Mouse (Mus musculus): ENCODE data around the gene Pomp.

Gene Pomp

DNA sequence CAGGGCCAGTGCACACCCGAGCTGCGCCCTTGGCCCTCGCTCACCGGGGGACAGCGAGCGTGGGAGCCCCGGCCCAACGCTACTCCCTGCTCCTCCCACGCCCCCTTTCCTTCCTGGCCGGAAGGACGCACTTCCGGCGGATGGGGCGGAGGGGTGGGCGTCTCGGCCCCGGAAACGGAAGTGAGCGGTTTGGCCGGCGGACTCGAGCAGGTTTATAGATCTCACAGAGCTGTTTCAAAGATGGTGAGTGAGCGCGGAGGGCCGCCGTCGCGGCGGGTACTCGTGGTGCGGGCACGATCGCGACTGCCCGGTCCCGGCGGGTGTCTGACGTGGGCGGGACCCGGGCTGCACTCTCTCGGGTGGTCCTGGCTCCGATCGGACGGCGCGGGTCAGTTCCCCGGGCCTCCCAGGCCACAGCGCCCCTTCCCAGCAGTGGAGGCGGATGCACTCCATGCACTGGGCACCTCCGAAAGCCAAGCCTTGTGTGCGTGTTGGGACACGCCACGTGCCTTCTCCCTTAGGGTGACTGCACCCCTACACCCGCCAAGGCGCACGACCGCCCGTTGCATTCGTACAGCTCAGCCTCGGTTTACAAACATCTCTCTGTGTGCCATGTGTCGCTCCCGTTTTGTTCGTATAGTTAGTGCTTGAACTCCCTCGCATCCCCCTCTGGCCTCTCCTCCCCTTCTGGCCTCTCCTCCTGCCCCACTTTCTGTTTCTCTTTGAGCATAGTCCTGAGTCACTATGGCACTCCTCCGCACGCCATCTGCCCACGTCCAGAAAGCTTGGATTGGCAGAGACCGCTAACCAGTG, at the start of gene Pomp:
TSS of gene Pomp (plus strand) at position 13 of the 813 bp plus-strand sequence.
- peak; percentile 66 for DNase-seq (ENCODE audit: low read depth, low spot score)

DNA sequence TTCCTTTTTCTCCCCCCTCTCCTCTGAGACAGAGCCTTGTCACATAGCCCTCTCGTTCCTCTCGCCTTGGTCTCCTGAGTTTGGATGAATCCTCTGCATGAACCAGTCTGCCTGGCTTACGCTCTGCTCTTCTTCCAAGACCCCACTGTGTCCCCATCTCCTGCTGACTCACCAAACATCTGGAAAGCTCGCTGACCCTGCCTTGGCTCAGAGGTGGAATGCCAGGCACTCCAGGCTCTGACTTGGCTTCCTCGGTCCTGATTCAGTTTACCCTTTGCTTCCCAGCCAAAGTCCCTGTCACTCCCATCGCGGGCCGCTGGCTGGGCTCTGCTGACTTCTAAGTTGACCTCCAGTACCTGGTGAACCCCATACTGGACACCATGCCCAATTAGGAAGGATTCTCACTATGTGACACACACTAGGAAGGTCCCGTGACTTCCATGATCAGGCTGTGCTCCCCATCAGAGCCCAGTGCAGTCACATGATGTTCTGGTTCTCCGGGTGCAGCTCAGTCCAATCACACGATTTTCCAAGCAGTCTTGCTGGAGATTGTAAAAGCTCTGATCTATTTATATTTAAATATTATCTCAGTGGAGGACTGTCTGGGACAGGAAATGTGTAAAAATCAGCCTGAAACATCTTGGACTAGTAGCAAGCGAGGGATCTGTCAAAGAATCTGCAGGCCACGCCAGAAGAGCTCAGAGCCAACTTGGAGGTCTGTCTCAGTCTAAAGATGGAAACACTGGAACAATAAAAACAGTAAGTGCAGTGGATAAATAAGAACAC, 47.8 kb upstream of the Pomp start:
- DNase-seq (ENCODE audit: low read depth, low spot score), result no peak

DNA sequence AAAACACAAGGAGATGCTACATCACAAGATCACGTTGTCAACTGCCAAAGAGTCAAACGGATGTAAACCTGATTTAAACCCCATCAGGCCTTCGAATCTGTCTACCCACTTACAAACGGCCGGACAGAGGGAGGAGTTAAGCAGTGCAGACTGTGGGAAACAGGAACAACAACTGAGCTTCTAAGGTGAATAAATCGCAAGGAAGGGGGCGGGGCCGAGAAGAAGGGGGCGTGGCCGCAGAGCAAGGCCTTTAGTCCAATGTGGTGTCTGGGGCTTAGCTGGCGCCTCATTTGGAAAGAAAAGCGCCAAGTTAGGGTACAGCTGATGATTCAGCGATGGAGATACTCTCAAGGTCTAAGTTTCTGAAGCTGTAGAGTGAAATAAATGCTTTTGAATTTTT, 45.3 kb upstream of the Pomp start:
- DNase-seq (ENCODE audit: low read depth, low spot score), result no peak

DNA sequence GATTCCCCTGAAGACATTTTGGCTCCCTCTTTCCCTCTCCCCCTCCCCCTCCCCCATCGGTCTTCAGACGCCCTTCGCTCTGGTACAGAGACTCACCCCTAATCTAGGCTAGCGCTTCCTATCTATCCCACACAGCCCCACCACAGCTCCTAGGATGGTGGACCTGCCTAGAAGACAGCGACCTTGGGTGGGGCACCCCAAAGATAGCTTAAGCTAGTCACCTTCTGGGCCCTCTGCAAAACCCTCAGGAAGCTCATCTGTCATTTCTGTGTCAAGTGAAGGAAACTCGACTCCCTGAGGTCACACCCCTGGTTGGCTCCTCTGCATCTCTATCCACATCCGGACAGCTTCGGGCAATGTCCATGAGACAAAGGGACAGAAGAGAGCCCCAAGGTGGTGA, 44.7 kb upstream of the Pomp start:
- no peak for DNase-seq (ENCODE audit: low read depth, low spot score)

DNA sequence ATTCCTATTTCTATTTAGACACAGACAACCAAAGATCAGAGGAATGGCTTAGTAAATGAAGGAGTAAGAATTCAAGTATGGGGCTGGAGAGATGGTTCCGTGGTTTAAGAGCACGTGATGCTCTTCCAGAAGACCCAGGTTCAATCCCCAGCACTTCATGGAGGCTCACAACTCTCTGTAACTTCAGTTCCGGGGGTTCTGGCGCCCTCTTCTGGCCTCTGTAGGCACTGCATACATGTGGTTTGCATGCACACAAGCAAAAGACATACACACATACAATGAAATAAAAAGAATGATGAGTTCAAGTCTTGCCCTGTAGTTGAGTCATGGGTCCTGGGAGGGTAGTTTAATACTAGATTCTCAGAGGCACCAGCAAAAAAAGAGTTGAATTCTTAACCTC, 43.8 kb upstream of the Pomp start:
- DNase-seq (ENCODE audit: low read depth, low spot score), result no peak

DNA sequence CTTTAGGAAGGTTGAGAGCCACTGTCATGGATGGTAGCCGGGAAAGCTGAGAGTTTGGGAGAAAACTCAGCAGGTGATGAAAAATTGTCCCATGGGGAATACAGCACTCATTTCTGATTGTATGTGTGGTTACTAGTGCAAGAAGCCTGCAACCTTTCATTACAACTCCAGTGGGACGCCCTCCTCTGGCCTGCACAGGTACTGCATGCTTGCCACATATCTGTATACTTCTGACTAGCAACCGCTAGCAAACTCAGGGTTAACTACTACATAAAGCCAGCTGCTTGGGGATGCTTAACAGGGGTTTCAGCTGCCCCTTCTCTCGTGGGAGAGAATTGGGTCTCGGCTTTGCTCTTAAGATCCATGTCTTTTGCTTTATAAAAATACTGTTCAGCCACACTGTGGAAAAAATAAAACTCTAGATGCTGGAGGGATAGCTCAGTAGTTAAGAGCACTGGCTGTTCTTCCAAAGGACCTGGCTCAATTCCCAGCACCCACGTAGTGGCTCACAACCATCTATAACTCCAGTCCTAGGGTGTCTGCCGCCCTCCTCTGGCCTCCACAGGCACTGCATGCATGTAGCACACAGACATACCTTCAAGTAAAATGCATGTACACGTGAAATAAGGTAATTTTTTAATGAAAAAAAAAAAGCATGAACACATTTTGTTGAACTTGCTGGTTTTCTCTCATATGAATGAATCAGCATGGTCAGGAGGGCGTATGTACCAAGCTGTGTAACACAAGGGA, 42.3 kb upstream of the Pomp start:
- DNase-seq (ENCODE audit: low read depth, low spot score), result no peak

DNA sequence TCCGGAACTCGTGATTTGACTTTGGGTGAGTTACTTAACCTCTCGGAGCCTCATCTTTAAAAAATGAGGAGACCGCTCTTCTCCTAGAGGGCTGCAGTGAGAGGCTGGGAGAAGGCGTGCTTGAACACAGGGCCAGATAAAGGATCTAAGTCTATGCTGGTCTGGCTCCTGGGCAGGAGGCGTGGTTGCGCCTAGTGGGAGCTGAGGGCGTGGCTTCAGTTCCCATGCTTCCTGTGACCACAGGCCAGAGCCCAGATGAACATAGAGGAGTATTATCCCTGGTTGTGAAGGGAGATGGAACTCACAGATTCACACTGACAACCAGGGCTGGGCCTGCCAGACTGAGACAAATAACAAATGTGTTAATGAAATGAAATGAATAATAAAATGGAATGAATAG, 41.4 kb upstream of the Pomp start:
- no peak for DNase-seq (ENCODE audit: low read depth, low spot score)

DNA sequence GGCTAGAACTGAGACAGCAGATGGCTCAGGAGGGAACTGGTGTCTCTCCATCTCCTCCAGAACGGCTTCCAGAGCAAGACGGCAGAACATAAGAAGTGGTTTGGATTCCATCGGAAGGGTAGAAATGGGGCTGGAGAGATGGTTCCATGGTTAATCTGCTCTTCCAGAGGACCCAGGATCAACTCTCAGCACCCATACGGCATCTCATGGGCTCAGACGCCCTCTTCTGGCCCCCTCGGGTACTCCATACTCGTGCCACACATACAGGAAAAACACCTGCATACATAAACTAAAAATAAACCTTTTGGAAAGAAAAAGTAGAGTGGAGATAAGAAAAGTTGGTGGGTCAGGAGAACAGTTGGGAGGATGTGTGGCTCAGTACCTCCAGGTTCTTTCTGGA, 40.4 kb upstream of the Pomp start:
- no peak for DNase-seq (ENCODE audit: low read depth, low spot score)

DNA sequence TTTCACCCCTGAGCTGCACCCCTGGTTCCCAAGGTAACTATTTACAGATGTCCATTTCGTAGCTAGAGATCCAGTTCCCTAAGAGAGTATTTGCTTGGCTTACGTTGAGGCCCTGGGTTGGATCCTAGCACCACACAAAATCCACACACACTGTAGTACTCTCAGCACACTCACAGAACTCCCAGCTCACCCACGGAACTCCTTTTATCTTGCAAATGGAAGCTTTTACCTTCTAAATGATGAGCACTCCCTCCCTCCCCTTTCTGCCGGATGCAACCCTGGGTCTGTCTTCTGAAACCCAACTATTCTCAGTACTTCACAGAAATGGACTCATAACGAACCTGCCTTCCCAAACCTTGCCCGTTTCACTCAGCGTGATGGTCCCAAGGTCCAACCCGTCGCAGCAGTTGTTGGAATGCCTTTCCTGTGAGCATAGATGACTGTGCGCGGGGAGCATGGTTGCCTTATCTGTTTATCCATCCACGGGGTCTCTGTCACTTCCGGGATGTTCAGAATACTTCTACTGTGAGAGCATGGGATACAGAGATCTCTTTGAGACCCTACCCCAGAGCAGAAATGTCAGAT, 36.1 kb upstream of the Pomp start:
- no peak for DNase-seq (ENCODE audit: low read depth, low spot score)

DNA sequence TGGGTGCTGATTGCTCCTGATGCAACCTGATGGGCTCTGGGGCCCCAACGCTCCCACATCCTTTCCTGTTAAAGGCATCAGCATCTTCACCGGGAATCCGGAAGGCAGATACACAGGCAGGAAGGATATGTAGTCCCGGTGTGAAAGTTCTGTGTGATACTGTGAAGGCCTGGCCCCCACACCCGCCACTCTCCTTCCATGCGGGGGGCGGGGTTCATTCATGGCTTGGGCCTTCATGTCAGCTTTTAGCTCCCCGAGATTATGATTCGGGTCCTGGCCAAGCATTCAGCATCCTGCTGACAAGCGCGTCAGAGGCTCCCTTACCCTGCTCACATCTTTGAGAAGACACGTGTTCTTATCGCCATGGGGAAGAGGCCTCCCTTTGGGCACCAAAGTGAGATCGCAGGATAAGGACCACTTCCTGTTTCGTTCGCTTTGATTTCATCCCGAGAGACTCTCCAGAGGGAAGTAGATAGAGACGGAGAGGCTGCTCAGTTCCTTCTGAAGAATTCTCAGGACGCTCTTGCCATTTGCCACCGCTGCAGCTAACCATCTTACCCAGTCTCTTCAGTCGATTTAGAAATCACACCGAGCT, 34.8 kb upstream of the Pomp start:
- no peak for DNase-seq (ENCODE audit: low read depth, low spot score)

DNA sequence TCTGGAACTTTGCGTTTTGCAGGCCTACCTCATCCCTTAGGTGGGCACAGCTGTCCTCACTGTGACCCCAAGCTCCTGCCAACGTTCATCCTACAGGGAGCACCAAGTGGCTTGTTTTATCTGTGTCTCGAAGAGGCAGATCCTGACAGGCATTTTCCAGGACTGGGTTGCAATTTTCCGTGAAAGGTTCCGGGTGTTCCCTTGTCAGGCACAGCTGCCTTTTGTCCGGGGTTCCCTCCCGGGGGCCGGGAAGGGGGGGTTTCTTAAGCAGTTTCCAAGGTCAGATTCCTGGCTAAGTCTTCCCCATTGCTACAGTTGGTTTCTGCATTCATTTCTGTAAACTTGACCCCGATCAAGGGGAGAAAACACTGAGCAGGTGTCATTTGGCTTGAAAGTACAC, 34.2 kb upstream of the Pomp start:
- no peak for DNase-seq (ENCODE audit: low read depth, low spot score)

DNA sequence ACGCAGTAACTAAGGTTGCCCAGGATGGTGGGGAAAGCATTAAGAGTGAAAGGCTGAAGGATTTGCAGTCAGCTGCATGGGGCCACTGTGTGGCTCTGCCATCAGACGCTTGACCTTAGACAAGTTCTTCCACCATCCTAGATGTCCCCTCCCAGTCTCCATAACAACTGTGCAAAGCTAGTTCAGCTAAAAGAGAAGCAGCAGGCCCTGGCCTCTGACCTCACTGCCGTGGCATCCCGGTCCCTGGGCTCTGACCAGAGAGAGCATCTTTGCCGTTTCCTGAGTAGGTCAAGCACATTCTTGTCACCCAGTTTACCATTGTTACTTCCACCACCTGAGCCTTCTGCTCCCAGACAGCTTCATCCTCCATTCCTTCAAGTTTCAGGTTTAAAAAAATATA, 33.7 kb upstream of the Pomp start:
- DNase-seq (ENCODE audit: low read depth, low spot score), result no peak

DNA sequence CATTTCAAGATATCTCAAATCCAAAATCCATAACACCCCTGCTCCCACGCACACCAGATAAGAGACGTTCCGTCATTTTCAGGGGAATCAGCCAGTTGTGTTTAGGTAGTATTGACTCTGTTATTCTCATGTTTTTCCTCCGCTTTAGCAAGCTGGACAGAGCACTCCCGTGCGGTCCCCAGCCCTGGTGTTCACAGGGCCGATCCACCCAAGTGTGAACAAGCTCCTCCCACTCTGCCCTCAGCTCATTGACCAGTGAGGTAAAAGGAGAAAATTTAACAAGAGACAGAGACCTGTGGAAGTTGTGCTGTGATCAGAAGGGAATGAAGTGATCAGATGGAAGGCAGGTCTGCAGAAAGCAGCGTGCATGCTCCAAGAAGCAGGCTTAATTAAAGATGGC, 31.4 kb upstream of the Pomp start:
- no peak for DNase-seq (ENCODE audit: low read depth, low spot score)

DNA sequence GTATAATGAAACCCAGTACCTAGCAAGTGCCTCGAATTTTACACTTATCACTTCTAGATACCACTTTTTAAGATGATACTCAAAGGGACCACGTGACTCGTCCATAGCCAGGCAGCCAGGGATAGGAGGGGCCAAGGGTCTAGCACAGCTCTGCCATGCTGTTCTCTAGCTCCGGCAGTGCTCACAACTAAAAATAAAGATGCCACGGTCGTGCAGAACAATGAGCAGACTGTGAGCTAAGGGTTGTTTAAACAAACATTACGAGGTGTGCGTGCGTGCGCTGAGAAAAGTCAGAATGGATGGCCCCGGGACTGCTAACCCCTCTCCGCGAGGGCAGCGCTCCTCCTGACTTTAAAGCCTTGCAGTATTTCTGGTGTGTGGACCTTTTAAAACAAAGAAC, 27.4 kb upstream of the Pomp start:
- DNase-seq (ENCODE audit: low read depth, low spot score), result no peak

DNA sequence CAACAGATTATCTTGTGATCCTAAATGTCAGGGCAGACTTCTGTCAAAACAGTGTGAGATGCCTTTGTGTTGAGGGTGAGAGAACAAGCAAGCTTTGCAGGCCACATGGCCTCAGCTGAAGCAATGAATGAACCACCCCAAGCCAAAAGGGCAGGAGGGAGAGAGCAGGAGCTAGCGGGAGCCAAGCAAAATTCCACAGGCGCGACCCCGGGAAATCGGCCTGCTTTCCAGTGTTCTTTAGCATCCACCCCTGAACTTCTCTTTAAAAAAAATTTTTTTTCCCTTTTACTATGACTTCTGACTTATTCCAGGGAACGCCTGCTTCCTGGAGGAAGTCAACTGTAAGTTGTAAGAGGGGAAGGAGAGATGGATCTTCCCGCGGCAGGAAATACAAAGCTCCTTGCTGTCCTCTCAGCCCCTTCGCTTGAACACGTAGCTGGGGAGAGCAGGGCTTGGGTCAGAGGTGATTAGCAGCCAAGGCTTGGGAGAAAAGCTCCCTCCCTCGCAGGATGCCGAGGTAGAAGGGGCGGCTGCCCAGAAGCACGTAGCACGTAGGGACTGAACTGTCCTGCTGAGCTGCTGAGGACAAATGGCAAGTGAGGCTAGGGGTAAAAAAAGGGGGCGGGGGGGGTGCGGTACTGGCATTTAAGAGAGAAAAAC, 25.3 kb upstream of the Pomp start:
- DNase-seq (ENCODE audit: low read depth, low spot score), result no peak

DNA sequence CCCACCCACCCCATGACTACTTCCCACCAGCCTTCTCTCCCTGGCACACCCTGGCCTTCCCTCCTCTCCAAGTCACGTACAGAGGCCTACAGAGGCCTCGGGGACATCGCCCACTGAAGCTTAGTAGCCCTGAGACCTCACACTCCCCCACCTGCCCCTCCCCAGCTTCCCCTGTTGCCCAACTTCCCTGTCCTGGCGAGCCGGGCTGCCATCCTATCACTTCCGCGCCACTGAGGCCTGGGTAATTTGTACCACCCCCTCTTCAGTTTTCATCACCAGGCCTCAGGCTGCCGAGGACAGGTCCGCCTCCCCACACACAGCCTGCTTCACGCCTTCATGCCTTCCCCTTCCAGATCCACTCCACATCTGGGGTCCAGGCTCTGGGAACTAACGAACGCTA, 20.8 kb upstream of the Pomp start:
- DNase-seq (ENCODE audit: low read depth, low spot score), result no peak

DNA sequence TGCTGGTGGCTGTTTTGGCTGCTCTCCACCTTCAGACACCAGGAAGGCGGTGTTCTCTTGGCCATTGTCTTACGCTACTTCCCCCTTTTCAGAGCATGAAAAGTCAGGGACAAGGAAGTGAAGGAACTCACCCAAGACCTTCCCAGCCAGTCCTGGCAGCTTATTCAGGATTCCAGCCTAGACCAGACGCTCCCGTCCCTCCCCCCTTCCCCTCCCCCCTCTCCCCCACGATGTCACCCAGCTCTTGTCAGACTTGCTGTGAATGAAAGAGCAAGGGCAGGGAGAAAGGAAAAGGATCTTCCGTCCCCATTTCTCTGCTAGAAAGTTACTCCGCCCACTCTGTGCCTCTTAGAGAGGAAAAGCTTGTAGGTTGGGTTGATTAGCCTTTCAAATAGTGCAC, 16.9 kb upstream of the Pomp start:
- DNase-seq (ENCODE audit: low read depth, low spot score), result no peak

DNA sequence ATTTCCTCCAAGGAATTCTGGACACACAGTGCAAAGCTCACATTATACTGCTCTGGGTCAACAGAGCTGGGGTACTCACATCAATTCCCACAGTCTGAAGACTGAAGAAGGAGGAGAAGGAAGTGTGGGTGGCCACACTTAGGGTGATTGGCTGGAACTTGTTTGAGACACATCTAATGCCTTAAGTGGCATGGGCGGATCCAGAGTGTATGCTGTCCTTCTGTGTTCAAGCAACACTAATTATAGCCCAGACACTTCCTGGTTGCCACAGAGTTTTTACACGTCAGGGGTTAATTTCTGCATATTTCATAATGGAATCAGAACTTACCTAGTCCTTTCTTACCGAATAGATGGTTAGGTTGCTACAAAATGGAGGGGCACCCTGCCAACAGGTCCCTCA, 14.9 kb upstream of the Pomp start:
- no peak for DNase-seq (ENCODE audit: low read depth, low spot score)

DNA sequence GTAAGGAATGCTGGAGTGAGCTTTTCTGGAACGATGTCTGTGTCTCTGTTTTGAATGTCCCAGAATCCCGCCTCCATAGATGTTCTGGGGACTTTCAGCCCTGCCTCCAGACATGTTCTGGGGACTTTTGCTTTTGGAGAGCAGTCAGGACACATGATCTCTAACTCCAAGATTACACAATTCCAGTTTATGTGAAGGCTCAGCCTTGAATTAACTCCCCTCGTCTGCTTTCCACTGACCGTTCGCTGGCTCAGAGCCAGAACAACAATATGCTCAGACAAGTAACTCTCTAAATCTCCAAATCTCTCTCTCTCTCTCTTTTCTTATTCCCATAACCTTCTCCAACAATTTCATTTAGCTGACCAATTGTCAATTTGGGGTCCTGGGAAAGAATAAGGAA, 12.9 kb upstream of the Pomp start:
- no peak for DNase-seq (ENCODE audit: low read depth, low spot score)

DNA sequence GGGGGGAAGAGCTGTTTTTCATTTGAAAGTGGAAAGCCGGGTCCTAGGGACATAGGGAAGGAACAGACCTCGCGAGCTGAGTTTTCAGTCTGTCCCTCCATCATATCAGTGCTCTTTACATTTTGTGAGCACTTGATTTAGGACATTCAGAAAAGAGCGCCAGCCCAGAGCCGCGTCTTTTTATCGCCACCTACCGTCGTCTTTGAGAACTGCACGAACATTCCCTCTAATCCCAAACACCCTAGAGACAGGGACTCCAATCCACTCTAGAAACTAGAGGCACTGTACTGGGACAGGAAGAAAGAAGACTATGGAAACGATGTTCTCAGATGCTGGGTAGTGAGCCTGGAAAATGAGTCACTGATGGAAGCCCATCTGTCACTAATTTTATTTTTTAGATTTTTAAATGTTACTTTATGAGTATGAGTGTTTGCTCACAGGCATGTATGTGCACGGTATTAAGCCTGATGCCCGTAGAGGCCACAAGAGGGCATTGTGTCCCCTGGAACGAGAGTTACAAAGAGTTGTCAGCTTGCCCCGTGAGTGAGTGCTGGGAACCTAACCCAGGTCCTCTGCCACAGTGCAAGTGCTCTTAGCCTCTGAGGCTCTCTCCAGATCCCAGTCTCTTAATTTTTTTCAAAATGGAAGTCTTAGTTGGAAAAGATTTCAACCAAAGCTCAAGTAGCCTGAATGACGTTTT, 11.9 kb upstream of the Pomp start:
- peak; percentile 48 for DNase-seq (ENCODE audit: low read depth, low spot score)

DNA sequence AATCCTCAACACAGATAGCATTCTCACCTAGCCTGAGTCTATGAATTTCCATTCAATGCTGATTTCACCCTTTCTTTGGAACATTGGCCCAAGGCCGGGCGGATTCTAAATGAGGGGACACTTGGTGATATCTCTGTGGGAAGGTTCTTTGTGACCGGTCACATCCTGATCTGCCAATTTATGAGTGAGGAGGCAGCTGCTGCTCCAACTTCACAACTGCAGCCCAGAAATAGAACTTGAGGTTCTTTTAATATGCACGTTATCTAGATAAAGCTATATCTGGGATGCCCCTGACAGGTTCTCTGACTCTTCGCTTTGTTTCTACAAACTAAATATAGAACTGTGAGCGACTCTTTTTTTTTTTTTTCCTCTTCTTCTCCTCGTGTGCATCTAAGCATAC, 10.1 kb upstream of the Pomp start:
- no peak for DNase-seq (ENCODE audit: low read depth, low spot score)
